Mouse (Mus musculus): ENCODE data around the gene Ptgfrn.

The Ptgfrn gene

DNA sequence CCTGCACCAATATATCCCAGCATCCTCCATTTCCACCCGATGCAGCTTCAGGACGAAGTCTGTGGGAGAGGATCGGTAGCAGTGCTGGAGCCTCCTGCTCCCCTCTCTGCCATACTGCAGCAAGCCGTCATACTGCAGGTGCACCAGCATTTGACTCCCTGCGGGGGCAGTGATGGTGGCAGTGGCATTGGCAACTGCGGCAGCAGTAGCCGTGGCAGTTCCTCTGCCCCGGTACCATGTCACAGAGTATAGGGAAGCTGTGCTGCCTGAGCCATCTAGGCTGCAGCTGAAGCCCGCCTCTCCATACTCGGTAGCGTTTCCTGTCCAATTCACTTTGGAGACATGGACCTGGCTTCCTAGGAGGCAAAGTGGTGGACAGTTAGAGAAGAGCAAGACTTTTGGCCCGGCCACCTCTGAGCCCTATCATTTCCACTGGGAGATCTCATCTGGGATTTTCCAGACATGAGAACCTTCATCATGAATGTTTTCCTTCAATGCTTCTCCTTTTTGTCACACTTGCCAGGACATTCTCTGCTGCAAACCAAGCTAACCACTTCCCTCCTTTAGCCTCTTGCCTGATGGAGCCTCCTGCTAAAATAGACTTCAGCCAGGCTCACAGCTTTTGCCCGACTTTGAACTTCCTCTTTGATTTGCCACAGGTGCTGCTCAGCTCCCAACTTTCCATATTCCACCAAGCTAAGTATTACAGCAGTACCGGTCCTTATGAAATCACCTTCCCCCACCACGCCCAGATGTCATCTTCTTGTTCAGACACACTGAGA is 106.3 kb downstream of the Ptgfrn start:
- no peak for DNase-seq (ENCODE audit: low spot score)

DNA sequence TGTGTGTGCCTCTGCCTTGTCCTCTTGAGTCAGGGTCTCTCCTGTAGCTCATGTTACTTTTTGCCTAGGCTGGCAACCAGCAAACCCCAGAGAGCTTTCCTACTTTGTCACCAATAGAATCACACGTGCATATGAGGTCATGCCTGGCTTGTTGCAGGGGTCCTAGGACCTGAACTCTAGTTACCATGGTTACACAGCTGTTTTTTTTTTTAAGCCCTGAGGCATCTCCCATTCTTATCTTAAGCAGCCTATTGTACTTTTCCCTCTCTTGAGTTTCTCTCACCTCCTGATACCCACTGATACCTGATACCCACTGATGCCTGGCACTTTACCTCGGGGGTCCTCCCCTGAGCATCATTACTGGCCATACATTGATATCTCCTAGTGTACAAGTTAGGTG is 110.3 kb downstream of the Ptgfrn start:
- no peak for DNase-seq (ENCODE audit: low spot score)

DNA sequence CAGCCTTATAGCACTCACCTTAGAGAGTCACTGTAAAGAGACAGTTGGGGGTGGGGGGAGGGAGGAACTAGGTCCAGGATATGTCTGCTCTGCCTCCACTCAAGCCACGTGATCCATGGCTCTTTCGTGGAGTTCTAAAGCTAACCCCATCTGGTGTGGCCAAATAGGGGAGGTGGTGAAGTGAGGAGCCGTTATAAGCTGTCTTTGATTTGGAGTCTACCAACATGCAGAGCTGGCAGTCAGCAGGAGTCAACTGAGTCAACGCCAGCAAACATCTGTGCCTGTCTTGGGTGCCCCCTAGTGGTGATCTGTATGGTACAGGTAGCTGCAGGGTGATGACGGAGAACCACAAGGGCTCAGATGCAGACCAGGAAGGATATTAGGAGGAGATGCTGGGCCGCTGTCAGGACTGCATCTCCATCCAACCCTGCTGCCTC is 111.2 kb downstream of the Ptgfrn start:
- DNase-seq (ENCODE audit: low spot score), result peak; percentile 83

DNA sequence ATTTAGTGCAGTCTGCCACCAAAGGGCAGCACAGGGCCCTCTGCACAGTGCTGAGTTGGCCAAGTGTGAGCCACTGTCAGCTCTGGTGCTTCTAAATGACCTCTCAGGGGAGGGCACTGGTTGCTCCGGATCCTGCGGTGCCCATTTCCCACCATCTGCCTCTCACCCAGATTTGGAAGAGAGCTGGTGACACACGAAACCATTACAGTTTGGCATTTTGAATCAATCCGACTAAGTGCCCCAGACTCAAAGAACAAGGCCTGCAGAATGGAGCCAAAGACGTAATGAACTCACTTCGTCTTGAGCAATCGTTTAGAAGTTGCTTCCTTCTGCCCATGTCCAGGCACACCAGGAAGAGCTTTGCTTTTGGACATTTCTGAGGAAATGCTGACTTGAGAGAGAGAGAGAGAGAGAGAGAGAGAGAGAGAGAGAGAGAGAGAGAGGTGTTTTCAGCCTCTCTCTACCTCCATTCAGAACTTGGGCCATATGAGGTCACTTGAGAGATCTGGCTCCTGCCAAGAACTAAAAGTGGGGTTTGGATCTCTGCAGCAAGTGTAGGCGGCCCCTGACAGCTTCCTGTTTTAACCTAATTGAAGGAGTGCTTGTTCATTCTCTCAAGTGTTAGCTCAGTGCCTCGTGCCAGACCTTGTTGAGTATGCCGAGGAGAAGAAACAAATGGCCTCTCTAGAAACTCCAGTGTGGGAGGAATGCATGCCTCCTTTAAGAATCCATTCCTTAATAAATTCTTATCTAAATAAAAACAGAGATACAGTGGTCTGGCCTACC is 112.1 kb downstream of the Ptgfrn start:
- no peak for DNase-seq (ENCODE audit: low spot score)

GRCm38 (mm10) chr3:100994252-100994651 is 115.8 kb downstream of the Ptgfrn start:
- no peak for DNase-seq (ENCODE audit: low spot score)

- DNase-seq (ENCODE audit: low spot score), result no peak
Observed at GRCm38 (mm10) chr3:100993718-100994117, 116.4 kb downstream of the Ptgfrn start.

- DNase-seq (ENCODE audit: low spot score), result no peak
Observed at GRCm38 (mm10) chr3:100993158-100993557, 116.9 kb downstream of the Ptgfrn start.
